Mouse (Mus musculus) frontal cortex, adult 2 months (tissue): ENCODE measurements at regions not wholly inside any gene's neighbourhood (a gene's known extent, or its start where the extent isn't known, plus 50 kb on each side); places are given as distances from the start of the nearest gene placed in this dataset.
A peak's percentile ranks its signal among the peaks of the same experiment; 100 is the strongest.

Experiments used
- DNase-seq, 2 experiments: peaks; one replicate each; pipeline ENCODE4 v3.0.0; 2022; ENCODE audit warnings: low spot score in 1 of 2; ENCODE audit errors: extremely low spot score in 1 of 2

DNA sequence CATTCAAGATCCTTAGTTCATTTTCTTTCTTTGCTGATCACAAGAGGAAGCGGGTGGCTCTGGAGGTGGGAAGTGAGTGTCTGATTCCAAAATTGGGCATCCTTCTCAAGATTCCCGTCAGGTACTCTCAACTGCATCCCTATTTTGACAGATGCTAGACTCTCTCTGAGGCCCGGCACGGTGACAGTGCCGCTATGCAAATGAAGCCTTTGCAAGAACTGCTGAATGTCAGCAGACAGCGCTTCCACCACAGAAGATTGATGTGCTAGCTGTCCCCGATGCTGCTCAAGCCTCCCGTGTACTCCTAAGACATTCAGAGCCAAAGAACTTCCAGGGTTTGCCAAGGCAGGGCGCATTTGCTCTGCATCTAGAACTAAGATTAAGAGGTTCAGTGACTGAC is 50.9 kb upstream of the Cpne4 start:
- peak in 1 of 2 experiments; percentile 12 for DNase-seq

DNA sequence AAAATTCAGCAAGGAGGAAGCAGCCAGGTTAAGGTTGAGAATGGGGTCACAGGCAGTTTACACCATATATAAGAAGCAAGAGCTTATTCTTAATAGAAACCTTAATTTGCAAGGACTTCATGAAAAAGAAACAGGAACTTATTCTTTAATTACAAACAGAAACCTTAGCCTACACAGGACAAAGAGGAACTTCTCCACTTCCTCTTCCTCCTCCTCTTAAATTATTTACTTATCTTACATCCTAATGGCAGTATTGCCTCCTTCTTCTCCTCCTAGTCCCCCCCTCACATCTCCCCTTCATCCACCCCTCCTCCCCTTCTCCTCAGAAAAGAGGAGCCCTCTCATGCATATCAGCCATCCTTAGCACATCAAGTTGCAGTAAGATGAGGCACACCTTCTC is 56.4 kb upstream of the Cpne4 start:
- DNase-seq: no peak

- no peak for DNase-seq
Measured at GRCm38 (mm10) chr9:104489383-104489782, 57.7 kb upstream of the Cpne4 start.

GRCm38 (mm10) chr9:104482440-104482839 is 64.6 kb upstream of the Cpne4 start:
- DNase-seq: no peak

DNA sequence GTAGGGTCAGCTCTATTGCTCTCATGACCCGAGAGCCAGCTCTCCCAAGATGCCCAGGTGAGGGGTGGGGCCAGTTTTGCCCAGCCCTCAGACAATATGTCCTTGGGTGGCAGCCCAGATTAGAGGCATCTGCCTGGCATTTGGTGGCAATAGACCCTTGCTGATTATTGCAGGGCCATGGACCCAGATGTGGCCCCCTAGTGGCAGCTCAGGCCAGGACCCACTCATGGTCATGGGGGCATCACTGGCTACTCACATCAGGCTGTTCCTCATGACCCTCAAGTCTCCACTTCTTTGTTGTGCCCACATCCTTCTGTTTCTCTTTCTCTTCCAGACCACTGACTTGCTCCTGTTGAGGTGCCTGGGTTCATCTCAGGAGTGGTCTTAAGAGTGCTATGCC is 66.4 kb upstream of the Cpne4 start:
- no peak for DNase-seq

DNA sequence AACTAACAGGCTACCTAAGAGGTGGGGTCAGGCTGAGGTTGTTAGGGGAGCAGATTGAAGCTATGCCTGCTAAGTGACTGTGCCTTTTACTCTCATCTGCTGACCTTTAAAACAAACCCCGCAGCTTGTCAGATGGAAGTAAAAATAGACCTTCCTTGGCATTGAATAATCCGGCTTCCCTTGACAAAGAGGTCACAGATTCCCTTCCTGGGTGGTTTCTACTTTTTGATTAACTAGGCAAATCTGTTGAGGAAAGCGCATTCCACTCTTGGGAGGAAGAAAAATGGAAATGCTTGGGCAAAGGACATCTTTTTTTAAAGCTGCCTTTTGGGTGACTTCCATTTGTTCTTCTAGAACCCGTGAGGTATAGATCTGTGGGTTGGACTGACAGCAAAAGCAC is 72.3 kb upstream of the Cpne4 start:
- DNase-seq: no peak

DNA sequence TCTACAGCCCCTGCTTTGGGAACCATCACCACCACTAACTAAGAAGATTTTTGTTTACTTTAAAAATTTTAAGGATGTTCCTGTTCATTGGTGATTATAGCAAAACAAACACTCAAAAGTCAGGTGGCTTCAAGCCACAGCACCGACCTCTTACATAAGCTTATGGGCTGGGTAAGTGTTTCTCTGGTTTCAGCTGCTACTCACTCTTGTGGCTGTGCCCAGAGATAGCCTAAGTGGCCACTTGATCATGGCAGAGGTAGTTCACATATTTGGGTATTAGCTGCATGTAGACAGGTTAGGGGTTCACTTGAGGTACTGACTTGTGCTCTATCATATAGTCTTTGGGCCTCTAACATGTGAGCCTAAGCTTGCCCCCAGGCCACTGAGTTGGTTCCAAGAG is 79.8 kb upstream of the Cpne4 start:
- DNase-seq: no peak

- DNase-seq: no peak
Measured at GRCm38 (mm10) chr9:104463701-104464100, 83.4 kb upstream of the Cpne4 start.

DNA sequence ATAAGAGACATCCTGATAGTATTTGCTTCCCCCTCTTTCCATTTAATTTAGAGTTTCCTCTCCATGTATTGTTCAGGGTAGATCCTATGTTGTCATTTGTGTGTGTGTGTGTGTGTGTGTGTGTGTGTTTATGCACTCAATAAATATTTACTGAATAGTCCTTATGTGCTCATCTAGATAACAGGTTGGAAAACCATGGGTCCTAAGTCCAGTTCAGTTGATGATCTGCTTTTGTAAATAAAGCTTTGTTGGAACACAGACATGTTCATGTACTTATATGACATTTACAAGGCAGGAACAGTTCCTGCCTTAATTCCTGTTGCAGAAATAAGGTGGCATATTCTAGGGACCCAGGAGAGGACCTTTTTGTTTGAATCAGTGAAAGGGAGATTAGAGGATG is 87.0 kb upstream of the Cpne4 start:
- DNase-seq: no peak

- peak in 1 of 2 experiments; percentile 62 for DNase-seq
Measured at GRCm38 (mm10) chr9:104457635-104458034, 89.5 kb upstream of the Cpne4 start.

GRCm38 (mm10) chr9:104448577-104449165 is 98.4 kb upstream of the Cpne4 start:
- DNase-seq: no peak

DNA sequence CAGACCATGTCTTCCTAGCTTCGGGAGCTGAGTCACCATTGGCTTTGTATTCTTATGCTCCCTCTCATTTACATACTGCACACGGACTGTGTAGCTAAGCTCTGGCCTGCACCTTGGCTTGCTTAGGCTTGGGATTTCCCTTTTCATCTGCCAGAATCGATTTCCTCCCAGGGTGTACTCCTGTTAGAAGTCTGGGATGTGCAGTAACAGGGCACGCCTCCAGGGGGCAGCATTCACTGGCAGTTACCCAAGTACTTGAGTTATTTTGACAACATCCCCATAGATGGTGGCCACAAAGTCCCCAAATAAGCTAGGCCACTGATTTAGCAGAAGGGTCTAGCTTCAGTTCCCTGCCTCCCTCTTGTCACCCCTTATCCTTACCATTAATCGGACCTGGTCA is 102.2 kb upstream of the Cpne4 start:
- peak in 1 of 2 experiments; percentile 62 for DNase-seq

- no peak for DNase-seq
Measured at GRCm38 (mm10) chr9:104443236-104443635, 103.8 kb upstream of the Cpne4 start.

GRCm38 (mm10) chr9:104413021-104413420 is 75.5 kb upstream of the Acpp start:
- DNase-seq: no peak

- peak in 1 of 2 experiments; percentile 82 for DNase-seq
Measured at GRCm38 (mm10) chr9:104410211-104410610, 72.7 kb upstream of the Acpp start.

DNA sequence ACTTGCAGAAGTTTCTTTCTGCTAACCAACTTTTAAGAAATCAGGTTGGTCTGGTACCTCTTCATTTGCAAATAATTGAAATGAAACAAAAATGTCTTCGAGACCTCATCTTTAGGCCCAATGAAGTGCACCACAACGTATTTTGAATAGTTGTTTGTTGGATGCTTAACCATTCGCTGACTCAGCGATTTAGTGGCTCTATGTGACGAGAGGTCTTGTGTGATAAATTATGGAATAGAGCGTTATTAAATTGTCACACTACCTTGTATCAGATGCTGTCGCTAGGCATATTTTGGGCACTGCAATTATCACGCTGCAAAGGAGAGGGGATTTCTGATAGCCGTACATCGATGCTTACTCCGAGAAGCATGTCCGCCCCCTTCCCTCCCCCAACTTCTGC is 71.8 kb upstream of the Acpp start:
- DNase-seq: peak in 1 of 2 experiments; percentile 5

- DNase-seq: peak; percentile 21 to 83
Measured at GRCm38 (mm10) chr9:104408571-104409294, 71.2 kb upstream of the Acpp start.

DNA sequence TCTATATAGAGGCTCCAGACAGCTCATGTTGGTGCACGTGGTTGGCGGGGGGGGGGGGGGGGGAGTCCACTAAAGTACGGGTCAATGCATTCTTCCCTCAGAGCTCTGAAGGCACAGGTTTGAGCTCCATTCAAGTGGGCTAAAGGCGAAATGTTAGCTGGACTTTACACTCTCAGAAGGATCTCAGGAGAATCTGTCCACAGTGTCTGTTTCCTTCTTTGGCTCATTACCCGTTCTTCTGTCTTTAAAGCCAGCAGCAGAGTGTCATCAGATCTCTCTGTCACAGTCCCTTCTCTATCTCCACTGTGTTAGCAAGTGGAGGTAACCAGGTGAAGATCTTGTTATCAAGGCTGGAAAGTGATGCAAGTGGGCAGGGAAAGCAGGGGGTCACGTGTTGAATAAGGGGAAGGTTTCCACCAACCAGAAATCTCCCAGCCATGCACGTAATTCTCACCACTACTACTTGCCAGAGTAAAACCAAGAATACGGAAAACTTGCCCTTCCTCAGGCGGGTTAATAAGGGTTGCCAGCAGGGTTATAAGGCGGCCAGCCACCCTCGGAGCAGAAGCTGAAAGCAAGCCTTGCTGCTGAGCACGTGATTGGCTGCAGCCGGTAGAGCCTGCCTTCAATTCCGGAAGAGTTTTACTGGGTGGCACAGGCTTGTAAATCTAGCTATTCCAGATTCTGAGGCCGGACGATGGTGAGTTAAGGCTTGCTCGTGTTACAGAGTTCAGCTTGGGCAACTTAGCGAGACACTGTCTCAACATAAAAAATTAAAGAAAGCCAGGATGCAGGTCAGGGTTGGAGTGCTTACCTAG is 70.2 kb upstream of the Acpp start:
- DNase-seq: peak in 1 of 2 experiments; percentile 4

DNA sequence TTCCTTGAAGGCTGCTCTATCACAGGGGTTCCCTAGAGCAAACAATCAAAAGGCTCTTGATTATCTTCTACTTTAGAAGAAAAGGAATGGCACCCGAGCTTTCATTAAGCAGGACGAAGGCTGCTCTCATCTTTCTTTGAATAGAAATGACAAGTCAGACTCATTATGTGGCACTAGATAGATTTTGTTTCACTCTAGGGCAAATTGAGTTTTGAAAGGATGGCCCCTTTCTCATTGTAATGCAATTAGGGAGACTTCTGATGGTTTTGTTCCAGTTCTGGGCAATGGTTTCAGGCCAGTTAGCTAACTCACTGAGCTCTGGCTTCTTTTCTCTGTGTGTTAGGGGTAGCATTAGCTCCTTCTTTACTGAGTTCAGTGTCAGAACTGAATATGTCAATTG is 69.5 kb upstream of the Acpp start:
- DNase-seq: no peak

DNA sequence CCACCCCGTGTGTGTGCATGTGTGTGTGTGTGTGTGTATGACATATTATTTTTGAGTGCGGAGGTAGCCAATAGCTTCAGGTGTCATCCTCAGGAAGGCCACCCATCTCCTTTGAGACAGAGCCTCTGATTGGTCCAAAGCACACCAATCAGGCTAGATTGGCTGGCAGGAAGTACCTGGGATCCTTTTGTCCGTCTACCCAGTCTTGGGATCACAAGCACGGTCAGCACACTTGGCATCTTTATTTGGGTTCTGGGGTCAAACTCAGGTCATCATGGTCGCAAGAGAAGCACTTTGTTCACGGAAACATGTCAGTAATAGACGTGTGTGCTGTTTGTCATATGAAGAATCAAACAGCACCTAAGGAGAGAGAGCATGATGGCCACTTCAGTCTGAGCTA is 68.9 kb upstream of the Acpp start:
- DNase-seq: no peak

DNA sequence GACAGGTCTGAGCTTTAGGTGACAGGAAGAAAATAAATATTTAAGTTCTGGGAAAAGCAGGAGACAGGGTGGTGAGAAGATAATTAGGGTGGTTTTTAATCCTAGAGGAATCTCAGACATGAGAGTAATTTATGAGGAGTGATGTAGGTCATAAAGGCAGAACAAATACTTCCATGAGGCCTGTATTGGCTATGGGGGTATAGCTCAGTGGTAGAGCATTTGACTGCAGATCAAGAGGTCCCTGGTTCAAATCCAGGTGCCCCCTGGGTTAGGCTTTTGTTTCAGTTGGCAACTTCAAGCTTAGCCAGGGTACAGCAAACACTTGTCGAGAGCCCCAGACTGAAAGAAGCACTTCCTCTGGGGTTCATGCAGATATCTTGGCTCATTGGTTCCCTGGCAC is 66.3 kb upstream of the Acpp start:
- no peak for DNase-seq

DNA sequence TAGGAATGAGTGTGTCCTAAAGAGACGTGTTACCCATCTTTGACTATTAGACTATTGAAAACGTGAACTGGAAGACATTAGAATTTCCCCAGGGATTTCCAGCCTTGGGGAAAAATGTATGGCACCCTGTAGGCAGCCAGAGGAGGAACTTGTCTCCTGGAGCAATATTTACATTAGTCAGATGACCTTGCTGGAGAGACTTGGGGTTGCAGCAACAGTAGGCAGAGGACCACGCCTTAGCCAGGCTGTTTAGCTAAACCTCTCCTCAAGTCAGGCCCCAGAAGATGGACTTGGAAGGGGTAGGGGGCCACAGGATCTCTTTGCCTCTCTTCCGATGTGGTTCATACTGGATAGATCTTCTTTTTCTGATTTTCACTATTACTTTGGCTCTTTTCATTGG is 64.1 kb upstream of the Acpp start:
- DNase-seq: no peak
